Mouse (Mus musculus): ENCODE data around the gene Eif6. TPM values are rescaled to one million over a fixed set of nuclear protein-coding genes. Genes with fewer than 3 reads are reported as not detected.

The Eif6 gene
- polyA plus RNA-seq, 1 experiment = 71.0 TPM

DNA sequence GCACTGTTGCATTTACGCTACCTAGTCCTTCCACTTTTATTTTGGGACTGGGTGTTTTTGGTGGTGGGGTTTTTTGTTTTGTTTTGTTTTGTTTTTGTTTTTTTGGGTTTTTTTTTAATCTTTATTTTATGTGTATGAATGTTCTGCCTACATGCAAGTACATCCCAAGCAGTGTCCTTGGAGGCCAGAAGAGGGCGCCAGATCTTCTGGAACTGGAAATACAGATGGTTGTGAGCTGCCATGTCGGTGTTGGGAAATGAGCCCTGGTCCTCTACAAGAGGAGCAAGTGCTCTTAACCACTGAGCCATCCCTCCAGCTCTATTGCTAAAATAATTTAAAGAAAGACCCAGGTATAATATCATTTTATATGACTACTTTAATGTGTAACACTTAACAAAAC lies 24.0 kb downstream of the Eif6 start:
- TF ChIP-seq CTCF (IDR thresholded peaks at IDR 0.05; ENCODE audit: extremely low read depth, insufficient read depth, low read length) (peak; percentile 27; the same call in 1 of the 2 replicates), POLR2A (IDR thresholded peaks at IDR 0.05; ENCODE audit: extremely low read depth, insufficient read depth, low read length) (no peak)
- no peaks in the 10 kb centered on the region for H3K4me1 ChIP-seq (ENCODE audit: control insufficient read depth, insufficient read depth, low read length)
- no peak overlapping the region for H3K4me3 ChIP-seq (ENCODE audit: insufficient read depth, low read length)
- H3K27ac ChIP-seq (ENCODE audit: insufficient read depth, low read length) = no peak overlapping the region

DNA sequence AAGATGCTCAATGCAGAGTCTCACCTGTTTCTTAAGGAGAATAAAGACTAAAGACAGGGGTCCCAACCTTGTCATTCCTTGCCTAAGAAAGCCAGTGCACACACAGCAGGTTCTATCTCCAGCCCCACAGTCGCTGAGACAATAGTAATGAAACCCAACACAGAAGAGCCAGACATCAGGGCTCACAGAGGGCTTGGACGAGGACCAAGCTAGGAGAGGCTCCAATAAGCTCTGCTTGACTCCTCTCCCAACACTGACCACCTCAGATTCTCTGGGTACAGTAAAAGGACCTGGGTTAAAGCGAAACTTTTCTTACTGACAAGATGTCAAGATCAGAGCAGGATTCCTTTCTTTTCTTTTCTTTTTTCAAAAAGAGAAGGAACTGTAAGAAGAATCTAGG lies 28.1 kb downstream of the Eif6 start:
- no peak overlapping the region for H3K27ac ChIP-seq (ENCODE audit: insufficient read depth, low read length)
- H3K4me1 ChIP-seq (ENCODE audit: control insufficient read depth, insufficient read depth, low read length) = no peaks in the 10 kb centered on the region
- TF ChIP-seq CTCF (IDR thresholded peaks at IDR 0.05; ENCODE audit: extremely low read depth, insufficient read depth, low read length) (no peak), POLR2A (IDR thresholded peaks at IDR 0.05; ENCODE audit: extremely low read depth, insufficient read depth, low read length) (no peak)
- no peak overlapping the region for H3K4me3 ChIP-seq (ENCODE audit: insufficient read depth, low read length)

DNA sequence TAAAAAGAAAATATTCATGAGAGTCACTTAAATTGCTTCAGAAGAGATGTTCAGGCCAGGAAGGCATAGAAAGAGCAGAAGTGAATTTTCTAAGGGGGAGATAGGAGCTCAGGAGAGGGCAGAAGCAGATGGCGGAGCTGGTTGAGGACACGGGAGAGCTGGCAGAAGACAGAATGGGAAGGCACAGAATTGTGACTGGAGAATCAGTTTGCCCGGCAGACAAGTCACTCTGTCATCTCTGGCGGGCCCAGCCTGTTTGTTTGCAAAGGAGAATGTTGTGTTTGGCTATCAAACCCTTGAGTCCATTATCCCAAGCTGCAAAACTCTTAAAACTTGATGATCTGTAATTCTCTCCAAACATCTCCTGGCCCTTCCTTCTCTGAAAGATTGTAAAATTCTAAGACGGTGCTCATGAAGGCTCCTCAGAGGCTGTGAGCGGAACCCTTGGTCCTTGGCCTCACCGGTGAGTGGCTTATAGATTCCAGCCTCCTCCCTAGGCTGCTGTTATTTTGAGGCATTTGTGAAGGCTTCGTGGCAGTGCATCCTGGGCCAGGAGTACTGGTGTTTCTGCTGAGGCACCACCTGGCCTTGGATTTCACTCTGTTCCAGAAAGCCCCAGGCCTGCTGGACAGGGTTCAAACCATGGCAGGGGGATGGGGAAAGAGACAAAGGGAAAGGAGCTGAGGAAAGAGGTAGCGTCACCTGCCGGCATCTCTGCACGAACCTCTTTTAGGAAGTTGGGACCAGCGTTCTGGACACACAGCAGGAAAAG lies 31.9 kb downstream of the Eif6 start:
- Histone ChIP-seq H3K4me3 (ENCODE audit: insufficient read depth, low read length) (no peak overlapping the region), H3K27ac (ENCODE audit: insufficient read depth, low read length) (no peak overlapping the region), H3K4me1 (ENCODE audit: control insufficient read depth, insufficient read depth, low read length) (peaks cover 2% of the 10 kb centered on the region; the same call in 1 of the 2 replicates)
- TF ChIP-seq CTCF (IDR thresholded peaks at IDR 0.05; ENCODE audit: extremely low read depth, insufficient read depth, low read length) (no peak), POLR2A (IDR thresholded peaks at IDR 0.05; ENCODE audit: extremely low read depth, insufficient read depth, low read length) (no peak)

DNA sequence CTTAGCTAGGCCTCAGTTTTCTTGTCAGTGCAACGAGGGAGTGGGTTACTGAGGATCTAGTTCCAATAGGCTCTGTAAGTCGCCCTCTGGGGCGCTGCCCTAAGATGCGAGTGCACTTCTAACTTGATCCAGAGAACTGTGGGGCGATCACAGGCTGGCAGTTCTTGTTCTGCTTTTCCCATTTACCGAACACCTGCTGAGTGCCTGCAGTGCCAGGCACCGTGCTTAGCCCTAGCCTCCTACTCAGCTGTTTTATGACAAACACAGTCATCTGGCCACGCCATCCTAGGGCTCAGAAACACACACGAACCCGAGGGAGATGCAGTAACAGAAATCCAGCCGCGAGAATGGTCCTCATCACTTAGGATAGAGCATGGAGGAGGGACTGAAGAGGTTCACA lies 33.8 kb downstream of the Eif6 start:
- H3K27ac ChIP-seq (ENCODE audit: insufficient read depth, low read length) = no peak overlapping the region
- TF ChIP-seq CTCF (IDR thresholded peaks at IDR 0.05; ENCODE audit: extremely low read depth, insufficient read depth, low read length) = no peak
- H3K4me1 ChIP-seq (ENCODE audit: control insufficient read depth, insufficient read depth, low read length) = peaks cover 4% of the 10 kb centered on the region
- H3K4me3 ChIP-seq (ENCODE audit: insufficient read depth, low read length) = no peak overlapping the region

DNA sequence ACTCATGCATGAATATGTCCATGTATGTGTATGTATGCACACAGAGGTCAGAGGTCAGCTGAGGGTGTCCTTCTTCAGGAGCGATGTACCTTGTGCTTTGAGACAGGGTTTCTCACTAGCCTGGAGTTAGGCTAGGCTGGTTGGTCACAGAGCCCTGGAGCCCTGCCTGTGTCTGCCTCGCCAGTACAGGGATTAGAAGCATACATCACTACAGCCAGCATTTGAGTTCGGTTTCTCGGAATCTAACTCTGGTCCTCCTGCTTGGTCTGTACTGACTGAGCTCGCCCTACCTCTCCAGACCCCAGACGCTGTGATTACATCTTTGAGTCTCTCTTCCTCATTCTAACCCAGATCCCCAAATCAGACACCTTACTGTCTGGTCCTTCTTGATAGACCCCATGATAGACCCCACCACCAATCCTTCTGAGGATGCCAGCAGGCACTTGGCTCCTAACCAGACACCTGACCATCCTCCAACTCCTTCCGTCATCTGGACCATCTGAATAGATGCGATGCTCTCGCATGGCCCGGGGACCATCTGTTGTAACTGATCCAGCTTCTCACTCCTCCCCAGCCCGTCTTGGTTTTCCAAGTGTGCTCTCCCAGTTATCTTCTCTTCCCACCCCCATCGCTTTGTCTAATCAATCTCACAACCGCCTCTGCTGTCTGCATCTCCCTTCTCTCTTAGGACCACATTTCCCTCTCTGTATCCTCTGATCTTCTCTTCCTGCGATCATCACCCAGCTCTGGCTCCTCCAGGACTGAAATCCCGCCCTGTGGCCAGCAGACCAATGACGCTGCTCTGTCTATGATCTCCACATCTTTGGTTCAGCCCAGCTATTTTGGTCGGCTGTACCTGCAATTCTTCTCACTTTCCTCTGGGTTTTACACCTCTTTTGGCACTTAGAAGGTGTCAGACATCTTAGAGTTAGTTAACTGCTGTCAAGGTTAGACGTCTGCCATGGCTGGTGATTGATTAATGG lies 38.5 kb downstream of the Eif6 start:
- H3K27ac ChIP-seq (ENCODE audit: insufficient read depth, low read length) = no peak overlapping the region
- no peak overlapping the region for H3K4me3 ChIP-seq (ENCODE audit: insufficient read depth, low read length)
- H3K4me1 ChIP-seq (ENCODE audit: control insufficient read depth, insufficient read depth, low read length) = peaks cover 5% of the 10 kb centered on the region
- no peak for TF ChIP-seq POLR2A (IDR thresholded peaks at IDR 0.05; ENCODE audit: extremely low read depth, insufficient read depth, low read length)
- no peak for TF ChIP-seq CTCF (IDR thresholded peaks at IDR 0.05; ENCODE audit: extremely low read depth, insufficient read depth, low read length)

DNA sequence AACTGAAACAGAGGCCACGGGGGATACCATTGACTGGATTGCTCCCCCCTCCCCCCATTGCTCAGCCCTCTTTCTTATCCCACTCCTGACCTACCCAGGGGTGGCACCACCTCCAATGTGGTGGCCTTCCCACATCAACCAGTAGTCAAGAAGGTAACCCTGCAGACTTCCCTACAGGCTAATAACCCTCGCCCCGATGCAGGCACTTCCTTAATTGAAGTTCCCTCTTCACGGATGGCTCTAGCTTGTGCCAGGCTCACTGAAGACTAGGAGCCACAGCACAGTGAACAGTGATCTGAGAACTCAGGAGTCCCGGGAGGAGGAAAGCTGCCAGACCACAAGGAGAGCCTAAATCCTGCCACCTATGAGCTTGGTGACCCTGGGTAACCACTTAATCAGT lies 39.8 kb downstream of the Eif6 start:
- Histone ChIP-seq H3K4me1 (ENCODE audit: control insufficient read depth, insufficient read depth, low read length) (peaks cover 5% of the 10 kb centered on the region), H3K27ac (ENCODE audit: insufficient read depth, low read length) (no peak overlapping the region), H3K4me3 (ENCODE audit: insufficient read depth, low read length) (no peak overlapping the region)
- TF ChIP-seq CTCF (IDR thresholded peaks at IDR 0.05; ENCODE audit: extremely low read depth, insufficient read depth, low read length) = no peak
- no peak for TF ChIP-seq POLR2A (IDR thresholded peaks at IDR 0.05; ENCODE audit: extremely low read depth, insufficient read depth, low read length)

DNA sequence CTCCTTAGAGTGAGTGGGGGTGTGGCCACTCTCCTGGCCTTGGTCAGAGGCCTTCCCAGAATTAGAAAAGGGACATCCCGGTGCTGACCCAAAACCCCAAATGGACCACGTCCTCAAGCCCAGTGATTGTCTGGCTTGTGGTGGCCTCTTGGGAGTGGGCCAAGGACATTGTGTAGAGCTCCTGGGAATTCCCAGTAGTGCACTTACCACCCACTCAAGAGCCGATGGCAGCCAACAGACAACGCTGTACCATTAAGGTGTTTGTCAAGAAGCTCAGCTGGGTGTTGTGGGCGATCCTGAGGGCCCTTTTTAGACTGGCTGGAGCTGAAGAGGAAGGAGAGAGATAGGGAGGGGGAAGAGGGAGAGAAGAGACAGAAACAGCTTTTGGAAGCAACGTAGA lies 42.2 kb downstream of the Eif6 start:
- peaks cover 5% of the 10 kb centered on the region for H3K4me1 ChIP-seq (ENCODE audit: control insufficient read depth, insufficient read depth, low read length)
- TF ChIP-seq CTCF (IDR thresholded peaks at IDR 0.05; ENCODE audit: extremely low read depth, insufficient read depth, low read length) (no peak), POLR2A (IDR thresholded peaks at IDR 0.05; ENCODE audit: extremely low read depth, insufficient read depth, low read length) (no peak)
- H3K27ac ChIP-seq (ENCODE audit: insufficient read depth, low read length) = no peak overlapping the region
- no peak overlapping the region for H3K4me3 ChIP-seq (ENCODE audit: insufficient read depth, low read length)

DNA sequence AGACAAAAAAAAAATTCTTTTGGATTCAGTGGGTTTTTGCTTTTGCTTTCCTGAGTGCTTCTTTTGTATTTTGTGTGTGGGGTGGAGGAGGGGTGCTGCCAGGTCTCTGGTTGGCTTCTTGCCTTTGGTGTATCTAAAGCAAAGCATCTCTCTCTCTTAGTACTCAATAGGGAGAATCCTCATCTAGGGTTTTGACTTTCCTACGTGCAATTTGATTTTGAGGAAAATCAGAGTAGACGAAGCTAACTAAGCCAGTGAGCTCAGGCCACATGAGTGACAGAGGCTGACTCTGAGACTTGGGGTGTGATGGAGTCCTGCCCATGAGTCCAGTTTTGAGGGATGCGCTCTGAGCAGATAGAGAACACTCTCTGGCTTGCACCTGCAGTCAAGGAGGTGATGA lies 47.2 kb downstream of the Eif6 start:
- Histone ChIP-seq H3K4me1 (ENCODE audit: control insufficient read depth, insufficient read depth, low read length) (peaks cover 3% of the 10 kb centered on the region; the same call in 1 of the 2 replicates), H3K27ac (ENCODE audit: insufficient read depth, low read length) (no peak overlapping the region), H3K4me3 (ENCODE audit: insufficient read depth, low read length) (no peak overlapping the region)
- TF ChIP-seq CTCF (IDR thresholded peaks at IDR 0.05; ENCODE audit: extremely low read depth, insufficient read depth, low read length) (no peak), POLR2A (IDR thresholded peaks at IDR 0.05; ENCODE audit: extremely low read depth, insufficient read depth, low read length) (no peak)

DNA sequence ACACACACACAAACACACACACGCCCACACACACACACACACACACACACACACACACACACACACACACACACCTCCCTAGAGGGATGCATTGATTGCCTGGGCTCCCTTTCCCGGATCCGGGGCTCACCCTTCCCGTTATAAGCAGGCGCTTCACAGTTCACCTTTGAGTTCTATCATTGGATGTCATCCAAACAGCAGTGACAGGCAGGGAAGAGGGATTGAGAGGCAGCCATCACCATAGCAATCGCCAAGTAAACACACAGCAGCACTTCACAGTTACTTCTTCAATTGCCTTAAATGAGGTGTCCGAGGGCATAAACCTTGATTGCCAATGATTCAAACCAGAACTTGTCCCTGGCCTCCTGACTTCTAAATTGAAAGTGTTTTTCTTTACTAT lies 47.7 kb downstream of the Eif6 start:
- peaks cover 3% of the 10 kb centered on the region; the same call in 1 of the 2 replicates for H3K4me1 ChIP-seq (ENCODE audit: control insufficient read depth, insufficient read depth, low read length)
- H3K4me3 ChIP-seq (ENCODE audit: insufficient read depth, low read length) = no peak overlapping the region
- TF ChIP-seq POLR2A (IDR thresholded peaks at IDR 0.05; ENCODE audit: extremely low read depth, insufficient read depth, low read length) = no peak
- TF ChIP-seq CTCF (IDR thresholded peaks at IDR 0.05; ENCODE audit: extremely low read depth, insufficient read depth, low read length) = no peak
- H3K27ac ChIP-seq (ENCODE audit: insufficient read depth, low read length) = no peak overlapping the region
